Mouse (Mus musculus) erythroid progenitor cell, adult 5-6 weeks (primary cell): ENCODE results near the gene Ctnnbip1. TPM values are rescaled to one million over a fixed set of nuclear protein-coding genes. Genes with fewer than 3 reads are reported as not detected.
"Not testable (repeated sequence)": the region's sequence is repeated elsewhere in the genome, so short reads cannot be mapped to it uniquely, and the experiment has no call there.

Experiments
- ATAC-seq: replicated peaks from 2 replicates; pipeline ENCODE4 v1.8.0; 2016; ENCODE audit warnings: moderate number of reproducible peaks, mild to moderate bottlenecking, moderate TSS enrichment, inconsistent platforms; ENCODE audit not compliant: poor library complexity, low FRiP score, severe bottlenecking
- total RNA-seq, 2 experiments: library from RNA; stranded (forward) in 1 of 2; stranded (reverse) in 1 of 2; fragments of 150-400 nt in 1 of 2; fragments of 186-747, 209-891 nt in 1 of 2; gene quantifications; 2 replicates each; pipeline versions ENCODE4 v1.2.3 to v1.2.4; 2015 to 2017; ENCODE audit warnings: low replicate concordance in 2 of 2

Gene Ctnnbip1
- total RNA-seq, 2 experiments from 2014 or later = 0.42 TPM; not detected in 1

DNA sequence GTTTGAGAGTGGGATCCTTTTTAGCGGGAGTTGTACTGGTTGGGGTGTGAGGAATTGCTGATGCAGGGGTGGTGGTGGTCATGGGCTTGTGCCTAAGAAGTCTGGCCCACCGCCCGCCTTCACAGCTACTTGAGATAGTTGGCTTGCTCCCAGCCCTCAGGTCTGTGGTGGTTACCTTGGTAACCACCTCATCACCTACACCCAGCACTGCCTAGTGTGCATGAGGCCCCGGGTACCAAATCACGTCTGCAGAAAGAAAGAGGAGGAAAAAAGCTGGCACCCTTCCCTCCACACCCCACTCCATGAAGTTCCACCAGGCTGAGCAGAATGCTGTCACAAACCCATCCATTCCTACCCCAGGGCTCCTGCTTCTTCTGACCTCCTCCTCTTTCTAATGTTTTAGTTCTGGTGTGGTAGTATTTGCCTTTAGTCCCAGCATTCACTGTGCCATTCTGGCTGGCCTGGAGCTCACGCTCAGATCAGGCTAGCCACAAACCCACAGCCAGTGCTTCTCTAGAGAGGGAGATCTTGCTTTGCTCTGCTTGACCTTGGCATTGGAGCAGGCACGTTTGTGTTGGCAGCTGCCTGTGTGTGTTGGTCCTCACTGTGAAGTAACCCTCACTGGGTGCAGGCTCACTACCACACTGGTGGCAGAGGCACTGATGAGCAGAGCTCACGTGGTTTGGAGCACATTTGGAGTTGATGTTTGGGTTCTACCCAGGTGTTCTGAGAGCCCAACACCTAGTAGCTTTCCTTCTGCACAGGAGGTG, 91.4 kb downstream of the Ctnnbip1 start:
- ATAC-seq = no peak

DNA sequence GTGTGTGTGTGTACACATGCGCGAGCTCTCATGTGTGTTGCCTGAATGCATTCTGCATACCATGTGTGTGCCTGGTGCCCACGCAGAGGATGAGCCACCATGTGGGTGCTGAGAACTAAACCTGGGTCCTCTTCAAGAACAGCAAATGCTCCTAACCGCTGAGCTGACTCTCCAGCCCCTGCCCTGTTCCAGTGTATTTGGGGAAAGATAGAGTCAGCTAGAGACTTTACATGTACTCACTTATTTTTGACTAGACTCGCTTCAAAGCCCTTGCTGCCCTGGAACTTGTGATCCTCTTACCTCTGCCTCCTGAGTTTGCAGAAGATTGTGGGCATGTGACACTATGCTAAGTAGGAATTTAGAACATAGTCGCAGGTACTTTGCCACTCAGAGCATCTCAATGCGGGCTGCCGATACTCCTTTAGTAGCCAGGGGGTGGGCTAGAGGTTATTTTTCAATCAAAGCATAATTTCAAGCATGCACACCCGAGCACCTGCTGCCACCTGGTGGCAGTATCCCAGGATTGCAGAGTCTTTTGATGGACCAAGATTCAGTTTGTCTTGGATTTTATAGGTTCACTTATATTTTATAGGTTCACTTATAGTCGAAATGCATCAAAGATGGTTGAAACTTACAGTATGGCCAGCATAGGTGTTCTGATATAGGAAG, 93.5 kb downstream of the Ctnnbip1 start:
- ATAC-seq = no peak

DNA sequence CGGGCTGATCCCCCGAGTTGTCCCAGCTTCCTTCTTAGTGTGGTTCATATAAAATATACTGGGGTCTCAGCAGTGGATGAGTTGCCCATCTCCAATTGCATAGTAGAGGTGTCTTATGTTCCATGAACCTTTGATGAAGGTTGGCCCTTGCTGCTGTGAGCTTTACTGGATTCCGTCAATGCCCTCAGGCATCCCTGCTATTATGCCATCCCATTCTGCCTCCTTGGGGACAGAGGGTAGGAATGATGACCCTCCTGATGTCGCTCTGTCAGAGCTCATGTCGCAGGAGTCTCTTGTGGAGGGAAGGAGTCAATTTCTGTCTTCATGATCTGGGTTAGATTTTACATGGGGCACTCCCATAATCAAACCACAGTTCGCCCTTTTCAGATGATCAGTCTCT, 95.5 kb downstream of the Ctnnbip1 start:
- ATAC-seq = not testable (repeated sequence)

DNA sequence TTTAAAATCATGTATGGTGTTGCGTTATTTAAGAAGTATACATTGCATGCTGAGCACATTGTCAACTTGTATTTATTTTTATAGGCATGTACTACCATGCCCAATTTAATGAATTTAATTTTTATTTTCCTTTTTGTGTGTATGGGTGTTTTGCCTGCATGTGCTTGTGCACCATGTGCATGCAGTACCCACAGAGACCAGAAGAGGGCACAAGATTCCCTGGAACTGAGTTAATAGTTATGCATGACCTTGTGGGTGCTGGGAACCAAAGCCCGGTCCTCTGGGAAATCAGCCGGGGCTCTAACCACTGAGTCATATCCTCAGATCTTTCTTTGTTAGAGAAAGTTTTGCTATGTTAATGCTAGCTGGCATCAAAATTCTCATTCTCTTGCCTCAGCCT, 96.8 kb downstream of the Ctnnbip1 start:
- no peak for ATAC-seq

Other genes with a start within 250 kb of the Ctnnbip1 start
- gene Kif1b, start 210.5 kb upstream of the Ctnnbip1 start, total RNA-seq (2015; ENCODE audit: low replicate concordance) = 4.6 and 5.4 TPM in 2 replicates
- 7.4 and 8.0 TPM in 2 replicates for gene Kif1b, start 210.5 kb upstream of the Ctnnbip1 start, total RNA-seq (2017; ENCODE audit: low replicate concordance)
- gene Ube4b, start 91.5 kb upstream of the Ctnnbip1 start, total RNA-seq (2015; ENCODE audit: low replicate concordance) = 26.4 and 29.2 TPM in 2 replicates
- 17.5 and 21.9 TPM in 2 replicates for gene Ube4b, start 91.5 kb upstream of the Ctnnbip1 start, total RNA-seq (2017; ENCODE audit: low replicate concordance)
- not detected in 2 replicates for gene Rbp7, start 63.3 kb upstream of the Ctnnbip1 start, total RNA-seq (2015; ENCODE audit: low replicate concordance)
- not detected in 2 replicates for gene Rbp7, start 63.3 kb upstream of the Ctnnbip1 start, total RNA-seq (2017; ENCODE audit: low replicate concordance)
- not detected in 2 replicates for gene Tmem274, start 40.9 kb upstream of the Ctnnbip1 start, total RNA-seq (2015; ENCODE audit: low replicate concordance)
- gene Tmem274, start 40.9 kb upstream of the Ctnnbip1 start, total RNA-seq (2017; ENCODE audit: low replicate concordance) = not detected in 2 replicates
- gene Nmnat1, start 33.0 kb upstream of the Ctnnbip1 start, total RNA-seq (2015; ENCODE audit: low replicate concordance) = 1.1 TPM in 1 of 2 replicates, not detected in the other
- 0.64 and 0.83 TPM in 2 replicates for gene Nmnat1, start 33.0 kb upstream of the Ctnnbip1 start, total RNA-seq (2017; ENCODE audit: low replicate concordance)
- gene Lzic, start 33.0 kb upstream of the Ctnnbip1 start, total RNA-seq (2015; ENCODE audit: low replicate concordance) = 4.7 and 6.7 TPM in 2 replicates
- gene Lzic, start 33.0 kb upstream of the Ctnnbip1 start, total RNA-seq (2017; ENCODE audit: low replicate concordance) = 5.0 and 18.5 TPM in 2 replicates
- 0.72 and 0.84 TPM in 2 replicates for gene Clstn1, start 68.2 kb downstream of the Ctnnbip1 start, total RNA-seq (2015; ENCODE audit: low replicate concordance)
- 0.64 and 0.83 TPM in 2 replicates for gene Clstn1, start 68.2 kb downstream of the Ctnnbip1 start, total RNA-seq (2017; ENCODE audit: low replicate concordance)
- gene Pik3cd, start 184.3 kb downstream of the Ctnnbip1 start, total RNA-seq (2015; ENCODE audit: low replicate concordance) = 5.9 and 8.6 TPM in 2 replicates
- gene Pik3cd, start 184.3 kb downstream of the Ctnnbip1 start, total RNA-seq (2017; ENCODE audit: low replicate concordance) = 7.8 and 16.3 TPM in 2 replicates
- gene Tmem201, start 219.8 kb downstream of the Ctnnbip1 start, total RNA-seq (2015; ENCODE audit: low replicate concordance) = 1.8 and 2.5 TPM in 2 replicates
- gene Tmem201, start 219.8 kb downstream of the Ctnnbip1 start, total RNA-seq (2017; ENCODE audit: low replicate concordance) = 0.53 and 1.7 TPM in 2 replicates